Mouse (Mus musculus): ENCODE results near the gene Bcl2. TPM values are rescaled to one million over a fixed set of nuclear protein-coding genes. Genes with fewer than 3 reads are reported as not detected.
A peak's percentile ranks its signal among the peaks of the same experiment; 100 is the strongest.

Gene Bcl2
- total RNA-seq, 2 experiments from 2014 or later, result 9.6 to 10.9 TPM

- no peak for DNase-seq (ENCODE audit: extremely low spot score in 1 of 2, low spot score in 2 of 2)
- intact Hi-C loops (cut with DNase I), result no loop called here
These were observed 28.4 kb downstream of the Bcl2 start for GRCm38 (mm10) chr1:106685702-106686101.

GRCm38 (mm10) chr1:106684546-106684945, 29.5 kb downstream of the Bcl2 start:
- intact Hi-C loops (cut with DNase I), result no loop called here
- DNase-seq (ENCODE audit: extremely low spot score in 1 of 2, low spot score in 2 of 2), result no peak

DNA sequence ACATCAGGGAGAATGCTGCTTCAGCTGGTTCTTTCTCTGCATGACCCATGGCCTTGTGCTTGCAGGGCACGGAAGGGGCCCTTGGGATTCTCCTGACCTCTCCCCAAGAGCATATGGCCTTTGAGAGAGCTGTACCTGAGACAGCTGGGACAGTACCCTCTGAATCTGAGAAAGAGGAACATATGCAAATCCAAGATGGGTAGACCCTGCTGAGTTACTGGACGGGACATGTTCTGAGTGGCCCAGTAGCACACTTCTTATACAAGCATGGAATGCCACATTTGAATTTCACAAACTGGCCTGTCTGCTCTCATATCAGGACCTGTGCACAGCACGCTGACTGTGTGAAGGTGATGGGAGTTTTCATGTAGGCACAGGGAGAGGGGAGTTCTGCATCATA, 31.2 kb downstream of the Bcl2 start:
- intact Hi-C loops (cut with DNase I), result no loop called here

DNA sequence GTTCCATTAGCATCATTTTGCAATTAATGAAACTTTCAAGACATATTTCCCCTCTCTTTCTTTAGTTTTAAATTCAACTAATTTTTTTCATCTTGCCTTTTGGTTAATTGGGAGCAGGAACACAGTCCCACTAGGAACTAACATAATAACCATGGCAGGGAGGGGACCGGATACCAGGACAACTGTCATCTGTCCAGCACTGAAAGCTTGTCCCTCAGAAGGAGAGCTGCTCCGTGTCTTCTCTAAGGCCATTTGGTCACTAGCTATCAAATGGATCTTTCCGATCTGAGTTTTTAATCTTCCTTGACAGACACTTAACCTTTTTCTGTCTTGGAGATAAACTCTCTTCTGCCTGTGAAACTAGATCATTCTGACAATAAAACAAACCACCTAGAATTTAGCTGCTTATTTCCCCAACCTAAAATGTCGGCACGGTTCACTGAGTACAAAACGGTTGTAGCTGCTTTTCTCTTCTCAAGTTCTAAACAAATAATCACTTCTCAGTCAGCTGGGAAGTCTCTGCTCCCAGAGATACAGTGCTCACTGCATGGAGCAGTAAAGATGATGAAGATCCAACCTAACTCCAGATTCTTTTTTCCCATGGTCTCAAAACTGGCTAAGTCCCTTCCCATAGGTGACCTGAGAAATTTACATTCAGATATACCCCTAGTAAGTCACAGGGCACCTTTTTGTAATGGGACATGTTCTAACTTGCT, 34.1 kb downstream of the Bcl2 start:
- intact Hi-C loops (cut with DNase I), result no loop called here
- no peak for DNase-seq (ENCODE audit: extremely low spot score in 1 of 2, low spot score in 2 of 2)

More for the DNA sequence above, 31.2 kb downstream of the Bcl2 start:
- no peak for DNase-seq (ENCODE audit: extremely low spot score in 1 of 2, low spot score in 2 of 2)

DNA sequence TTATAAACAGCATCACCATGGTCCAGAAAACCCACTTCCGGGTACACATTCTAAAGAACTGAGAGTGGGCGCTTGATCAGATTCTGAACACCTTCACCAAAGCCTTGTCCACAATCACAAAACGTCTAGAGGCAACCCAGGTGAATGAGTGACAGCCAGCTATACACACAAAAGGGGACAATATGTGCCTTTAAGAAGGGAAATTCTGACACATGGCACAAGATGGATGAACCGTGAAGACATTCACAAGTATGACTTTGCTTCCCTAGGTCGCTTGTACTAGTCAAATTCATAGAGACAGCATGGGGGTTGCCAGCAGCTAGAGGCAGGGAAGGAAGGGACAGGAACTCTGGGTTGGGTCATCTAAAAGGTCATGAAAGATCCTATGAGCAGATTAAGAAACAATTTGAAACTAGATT, 36.0 kb downstream of the Bcl2 start:
- DNase-seq (ENCODE audit: extremely low spot score in 1 of 2, low spot score in 2 of 2), result no peak
- intact Hi-C loops (cut with DNase I), result no loop called here

- no peak for DNase-seq (ENCODE audit: extremely low spot score in 1 of 2, low spot score in 2 of 2)
- intact Hi-C loops (cut with DNase I), result no loop called here
These were observed 47.7 kb downstream of the Bcl2 start for GRCm38 (mm10) chr1:106666140-106667088.

DNA sequence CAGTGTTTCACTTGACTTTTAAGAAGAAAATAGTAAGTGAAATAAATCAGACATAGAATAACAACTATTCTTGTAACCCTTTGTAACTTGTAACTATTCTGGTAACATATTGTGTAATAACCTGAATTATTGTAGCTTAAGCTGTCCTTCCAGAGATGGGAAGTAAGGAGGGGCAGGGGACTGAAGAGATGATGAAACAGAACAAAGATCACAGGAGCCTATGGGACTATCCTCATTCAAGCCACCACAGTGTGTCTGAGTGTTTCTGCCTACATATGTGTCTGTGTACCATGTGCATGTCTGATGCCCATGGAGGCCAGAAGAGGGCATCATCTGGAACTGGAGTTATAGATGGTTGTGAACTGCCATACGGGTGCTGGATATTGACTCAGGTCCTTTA, 49.1 kb downstream of the Bcl2 start:
- DNase-seq (ENCODE audit: extremely low spot score in 1 of 2, low spot score in 2 of 2), result no peak
- intact Hi-C loops (cut with DNase I), result no loop called here

DNA sequence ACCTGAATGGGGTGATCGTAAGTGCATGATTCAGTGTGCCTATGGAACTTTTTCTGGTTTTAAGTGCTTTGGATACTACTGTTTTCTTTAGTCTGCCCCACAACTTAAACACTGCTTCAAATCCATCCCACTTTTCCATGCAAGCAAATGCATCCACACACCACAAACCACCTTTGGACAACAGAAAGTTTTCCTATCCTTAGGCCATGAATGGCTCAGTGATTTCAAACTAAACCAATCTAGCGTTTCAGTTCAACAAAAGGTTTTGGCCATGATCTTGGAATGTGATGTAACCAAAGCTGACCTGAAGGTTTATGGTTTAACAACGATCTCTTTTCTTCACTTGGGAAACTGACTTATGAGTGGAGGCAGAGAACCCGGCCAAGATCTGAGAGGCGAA, 51.6 kb downstream of the Bcl2 start:
- intact Hi-C loops (cut with DNase I), result no loop called here
- no peak for DNase-seq (ENCODE audit: extremely low spot score in 1 of 2, low spot score in 2 of 2)

DNA sequence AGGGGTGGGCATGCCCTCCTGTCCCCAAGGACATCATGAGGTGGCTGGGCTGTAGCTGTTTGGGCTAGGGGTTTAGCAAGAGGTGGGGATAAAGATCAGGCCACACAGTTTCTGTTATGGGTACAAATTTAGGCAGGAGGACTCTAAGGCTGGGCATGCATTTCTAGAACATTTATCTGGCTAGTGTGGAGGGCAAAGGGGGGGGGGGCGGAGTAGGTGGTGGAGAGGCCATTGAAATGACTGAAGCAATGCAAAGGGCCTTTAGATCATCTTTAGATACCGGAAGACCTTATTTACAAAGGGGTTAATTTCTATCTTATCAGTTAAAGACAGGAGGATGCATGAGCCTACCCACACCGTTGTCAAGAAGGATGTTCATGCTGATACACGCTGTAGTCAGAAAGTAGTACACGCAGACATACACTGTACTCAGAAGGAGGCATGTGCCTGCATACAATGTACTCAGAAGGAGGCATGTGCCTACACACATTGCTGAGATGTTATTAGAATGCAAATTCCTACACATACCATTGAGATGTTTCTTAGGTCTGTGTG, 55.7 kb downstream of the Bcl2 start:
- intact Hi-C loops (cut with DNase I), result no loop called here
- DNase-seq (ENCODE audit: extremely low spot score in 1 of 2, low spot score in 2 of 2), result no peak

DNA sequence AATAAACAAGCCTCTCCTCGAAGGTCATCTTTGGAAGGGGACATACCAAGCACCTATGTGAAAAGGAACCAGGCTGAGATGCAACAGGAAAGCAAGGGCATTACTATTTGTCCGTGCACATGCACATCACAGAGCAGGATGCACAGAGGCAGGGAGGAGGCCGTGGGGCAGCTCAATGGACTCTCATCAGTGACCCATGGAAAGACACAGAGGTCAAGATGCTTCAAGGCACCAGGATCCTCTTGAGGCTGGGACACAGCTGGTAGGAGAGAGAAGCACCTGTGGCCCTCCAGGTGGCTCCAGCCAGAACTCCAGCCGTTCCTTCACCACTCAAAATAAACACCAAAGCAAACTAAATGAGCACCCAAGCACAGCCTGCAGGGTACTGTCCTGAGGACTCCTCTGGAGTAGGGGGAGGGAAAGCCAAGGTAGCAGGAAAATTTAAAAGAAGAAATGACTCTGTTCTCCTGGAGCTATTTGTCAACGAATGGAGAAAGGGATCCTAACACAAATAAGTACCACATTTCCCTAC, 57.8 kb downstream of the Bcl2 start:
- intact Hi-C loops (cut with DNase I), result no loop called here
- DNase-seq (ENCODE audit: extremely low spot score in 1 of 2, low spot score in 2 of 2), result no peak

GRCm38 (mm10) chr1:106654254-106654653, 59.8 kb downstream of the Bcl2 start:
- DNase-seq (ENCODE audit: extremely low spot score in 1 of 2, low spot score in 2 of 2), result no peak
- intact Hi-C loops (cut with DNase I), result no loop called here

DNA sequence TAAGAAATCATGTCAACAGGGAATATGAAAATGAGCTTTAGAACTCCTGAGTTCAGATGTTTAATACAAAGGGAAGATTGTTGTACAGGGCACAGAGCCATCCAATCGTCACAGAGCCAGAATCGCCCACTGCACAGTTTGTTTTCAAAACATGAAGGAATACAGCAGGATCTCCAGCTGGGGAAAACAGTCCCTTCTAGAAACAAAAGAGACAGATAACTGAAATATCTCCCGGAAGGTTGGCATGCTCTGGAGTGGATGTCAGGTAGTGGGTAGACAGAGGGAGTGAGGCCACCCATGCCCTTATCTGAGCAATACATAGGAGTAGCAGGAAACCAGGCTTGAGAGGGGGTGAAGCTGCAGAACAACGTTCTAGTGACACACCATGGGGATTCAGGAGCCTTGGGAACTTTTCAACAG, 60.6 kb downstream of the Bcl2 start:
- peak in 1 of 2 experiments; percentile 35 for DNase-seq (ENCODE audit: extremely low spot score in 1 of 2, low spot score in 2 of 2)
- intact Hi-C loops (cut with DNase I), result no loop called here

DNA sequence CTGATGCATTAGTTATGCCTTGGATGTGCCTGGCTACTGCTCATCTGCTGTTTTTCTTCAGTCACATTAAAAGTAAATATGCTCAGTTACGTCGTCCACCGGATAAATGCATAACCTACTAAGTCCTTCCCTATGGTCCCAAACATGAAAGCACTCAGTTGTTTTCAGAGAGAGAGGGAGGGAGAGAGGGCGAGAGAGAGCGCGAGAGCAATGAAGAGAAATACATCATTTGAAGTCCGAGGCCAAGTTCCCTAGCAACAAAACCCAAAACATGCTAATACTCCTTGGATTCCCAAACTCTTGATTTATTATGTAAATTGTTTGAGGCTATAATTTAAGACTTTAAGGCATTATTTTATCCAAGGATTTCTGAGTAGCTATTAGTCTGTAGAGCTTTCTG, 62.9 kb downstream of the Bcl2 start:
- intact Hi-C loops (cut with DNase I), result no loop called here
- no peak for DNase-seq (ENCODE audit: extremely low spot score in 1 of 2, low spot score in 2 of 2)

- DNase-seq (ENCODE audit: extremely low spot score in 1 of 2, low spot score in 2 of 2), result no peak
- intact Hi-C loops (cut with DNase I), result no loop called here
These were observed 63.6 kb downstream of the Bcl2 start for GRCm38 (mm10) chr1:106650427-106650826.

GRCm38 (mm10) chr1:106647336-106647735, 66.7 kb downstream of the Bcl2 start:
- no peak for DNase-seq (ENCODE audit: extremely low spot score in 1 of 2, low spot score in 2 of 2)
- intact Hi-C loops (cut with DNase I), result no loop called here

DNA sequence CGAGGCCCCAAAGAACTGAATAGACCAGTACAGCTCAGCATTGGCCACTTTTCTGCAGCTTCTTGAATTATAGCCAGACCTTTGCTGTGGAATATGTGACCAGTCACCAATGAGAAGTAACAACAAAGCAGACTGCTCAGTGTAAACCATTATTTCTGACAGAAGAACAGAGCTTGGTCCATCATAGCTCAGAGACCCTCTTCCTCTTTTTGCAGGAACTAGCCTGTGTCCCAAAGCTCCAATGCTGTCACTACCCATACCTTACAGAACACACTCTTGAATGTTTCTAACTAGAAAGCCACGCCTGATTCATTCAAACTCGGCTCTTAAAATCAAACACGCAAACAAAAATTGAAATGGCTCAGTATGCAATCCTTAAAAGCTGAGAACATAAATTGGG, 69.5 kb downstream of the Bcl2 start:
- no peak for DNase-seq (ENCODE audit: extremely low spot score in 1 of 2, low spot score in 2 of 2)
- intact Hi-C loops (cut with DNase I), result no loop called here

DNA sequence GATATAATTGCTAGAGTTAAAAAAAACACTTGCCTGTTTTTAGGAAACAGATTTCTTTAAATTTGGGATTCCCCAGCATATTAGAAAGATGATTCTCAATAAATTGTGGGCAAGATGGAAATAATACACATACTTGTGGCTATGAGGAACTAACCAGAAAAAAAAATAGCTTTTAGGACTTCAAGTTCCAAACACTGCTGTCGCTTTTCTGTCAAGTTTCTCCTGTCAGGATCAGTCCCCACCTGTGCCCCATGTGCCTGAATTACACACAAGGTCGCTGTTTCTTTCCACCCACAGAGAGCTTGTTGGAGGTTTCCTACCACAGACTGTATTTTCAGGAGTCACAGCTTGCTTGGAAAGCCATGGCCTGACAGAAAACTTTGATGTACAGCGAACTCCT, 70.5 kb downstream of the Bcl2 start:
- DNase-seq (ENCODE audit: extremely low spot score in 1 of 2, low spot score in 2 of 2), result no peak
- intact Hi-C loops (cut with DNase I), result no loop called here

DNA sequence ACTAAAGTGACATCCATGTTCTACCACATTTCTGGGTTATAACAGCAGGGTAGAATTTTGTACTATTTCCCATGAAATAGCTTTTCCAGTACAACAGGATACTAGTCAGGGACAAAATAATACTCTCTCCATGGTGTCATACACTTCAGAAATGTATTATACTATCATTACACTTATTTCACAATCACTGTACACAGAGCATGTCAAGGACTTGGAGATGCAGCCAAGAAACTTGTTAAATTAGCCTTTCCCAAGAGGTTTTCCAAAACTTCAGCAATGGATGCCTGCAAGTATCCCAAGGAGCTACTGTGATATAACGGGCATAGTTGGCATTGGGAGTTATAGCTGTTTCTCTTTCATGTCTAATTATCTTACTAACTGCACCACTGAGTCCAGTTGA, 73.5 kb downstream of the Bcl2 start:
- DNase-seq (ENCODE audit: extremely low spot score in 1 of 2, low spot score in 2 of 2), result no peak
- intact Hi-C loops (cut with DNase I), result no loop called here

- intact Hi-C loops (cut with DNase I), result no loop called here
- no peak for DNase-seq (ENCODE audit: extremely low spot score in 1 of 2, low spot score in 2 of 2)
These were observed 76.4 kb downstream of the Bcl2 start for GRCm38 (mm10) chr1:106637705-106638104.

- no peak for DNase-seq (ENCODE audit: extremely low spot score in 1 of 2, low spot score in 2 of 2)
- intact Hi-C loops (cut with DNase I), result no loop called here
These were observed 77.4 kb downstream of the Bcl2 start for GRCm38 (mm10) chr1:106636714-106637113.
